Mouse (Mus musculus): ENCODE measurements at regions not wholly inside any gene's neighbourhood (a gene's known extent, or its start where the extent isn't known, plus 50 kb on each side); places are given as distances from the start of the nearest gene placed in this dataset.
"Not testable (repeated sequence)": the region's sequence is repeated elsewhere in the genome, so short reads cannot be mapped to it uniquely, and the experiment has no call there.

GRCm38 (mm10) chr9:8731141-8731540, 168.5 kb upstream of the Pgr start:
- Histone ChIP-seq H3K9ac (no peak overlapping the region), H3K4me2 (no peak overlapping the region), H3K9me3 (replicated peaks) (no peaks in the 10 kb centered on the region), H3K4me3 (replicated peaks) (no peak overlapping the region), H3K27me3 (no peaks in the 10 kb centered on the region), H3K27ac (no peak overlapping the region), H3K36me3 (no peaks in the 10 kb centered on the region), H3K4me1 (no peaks in the 10 kb centered on the region)
- no peak for ATAC-seq (replicated peaks; ENCODE audit: low FRiP score)
- WGBS: 88% methylated on average over 1 of the region's 1 CpGs

DNA sequence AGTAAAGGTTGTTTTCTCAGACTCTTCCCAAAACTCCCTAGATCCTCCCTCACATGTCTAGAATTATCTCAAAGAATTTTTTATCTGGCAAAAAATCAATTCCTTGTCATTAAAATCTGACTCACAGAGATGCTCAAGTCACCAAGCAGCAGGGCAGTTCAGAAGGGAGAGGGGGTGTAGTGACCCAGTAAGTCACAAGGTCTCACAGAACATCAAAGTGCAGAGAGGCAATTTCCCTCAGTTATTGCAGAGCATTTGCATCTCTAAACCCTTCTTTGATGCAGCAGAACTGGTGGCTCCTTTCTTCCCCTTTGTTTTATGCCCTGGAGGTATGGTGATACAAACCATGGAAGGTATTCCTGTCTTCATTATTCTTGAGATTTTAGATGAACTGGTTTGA, 166.1 kb upstream of the Pgr start:
- Histone ChIP-seq H3K27ac (no peak overlapping the region), H3K27me3 (no peaks in the 10 kb centered on the region), H3K9me3 (replicated peaks) (no peaks in the 10 kb centered on the region), H3K9ac (no peak overlapping the region), H3K36me3 (no peaks in the 10 kb centered on the region), H3K4me2 (no peak overlapping the region), H3K4me1 (no peaks in the 10 kb centered on the region), H3K4me3 (replicated peaks) (no peak overlapping the region)
- ATAC-seq (replicated peaks; ENCODE audit: low FRiP score): no peak

DNA sequence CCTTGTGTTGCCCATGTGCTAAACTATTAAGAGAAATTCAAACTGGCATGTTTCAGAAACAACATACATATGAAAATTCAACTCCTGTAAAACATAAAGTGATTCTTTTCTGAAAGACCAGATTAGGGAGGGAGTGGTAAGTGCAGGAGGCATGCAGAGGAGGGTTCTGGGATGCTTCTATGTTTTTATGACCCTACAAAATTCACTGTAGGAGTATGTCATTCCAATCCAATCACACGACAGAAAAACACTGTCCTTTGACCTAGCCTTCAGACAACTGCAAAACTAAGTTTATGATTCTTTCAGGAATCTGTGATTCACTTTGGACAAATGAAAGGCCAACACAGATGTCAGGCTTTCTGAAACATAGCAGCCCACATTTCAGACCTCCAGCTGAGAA, 159.4 kb upstream of the Pgr start:
- H3K36me3 ChIP-seq: no peaks in the 10 kb centered on the region
- H3K9ac ChIP-seq: no peak overlapping the region
- WGBS: 11% methylated on average over 1 of the region's 1 CpGs
- H3K4me1 ChIP-seq: no peaks in the 10 kb centered on the region
- H3K4me3 ChIP-seq (replicated peaks): no peak overlapping the region
- H3K27ac ChIP-seq: no peak overlapping the region
- no peaks in the 10 kb centered on the region for H3K27me3 ChIP-seq
- no peaks in the 10 kb centered on the region for H3K9me3 ChIP-seq (replicated peaks)
- peak; percentile 62; the same call in 1 of the 2 replicates for ATAC-seq (replicated peaks; ENCODE audit: low FRiP score)
- no peak overlapping the region for H3K4me2 ChIP-seq

DNA sequence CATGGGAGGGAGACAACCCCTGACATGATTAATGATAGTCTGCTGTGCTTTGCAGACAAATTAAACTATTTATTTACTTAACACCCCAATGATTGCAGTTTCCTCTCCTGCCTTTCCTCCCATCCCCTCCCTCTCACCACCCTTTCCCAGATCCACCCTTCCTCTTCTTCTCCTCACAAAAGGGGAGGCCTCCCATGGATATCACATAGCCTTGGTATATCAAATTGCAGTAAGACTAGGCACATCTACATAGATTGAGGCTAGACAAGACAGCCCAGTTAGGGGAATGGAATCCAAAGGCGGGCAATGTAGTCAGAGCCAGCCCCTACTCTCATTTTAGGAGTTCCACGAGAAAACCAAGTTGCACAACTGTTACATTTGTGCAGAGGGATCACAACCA, 149.8 kb upstream of the Pgr start:
- Histone ChIP-seq H3K27me3 (no peaks in the 10 kb centered on the region), H3K9me3 (replicated peaks) (no peaks in the 10 kb centered on the region), H3K4me3 (replicated peaks) (no peak overlapping the region), H3K4me1 (no peaks in the 10 kb centered on the region), H3K9ac (no peak overlapping the region), H3K36me3 (no peaks in the 10 kb centered on the region), H3K27ac (no peak overlapping the region), H3K4me2 (no peak overlapping the region)
- ATAC-seq (replicated peaks; ENCODE audit: low FRiP score): peak; percentile 70; the same call in 1 of the 2 replicates
- WGBS: 66% methylated on average over 2 of the region's 2 CpGs

DNA sequence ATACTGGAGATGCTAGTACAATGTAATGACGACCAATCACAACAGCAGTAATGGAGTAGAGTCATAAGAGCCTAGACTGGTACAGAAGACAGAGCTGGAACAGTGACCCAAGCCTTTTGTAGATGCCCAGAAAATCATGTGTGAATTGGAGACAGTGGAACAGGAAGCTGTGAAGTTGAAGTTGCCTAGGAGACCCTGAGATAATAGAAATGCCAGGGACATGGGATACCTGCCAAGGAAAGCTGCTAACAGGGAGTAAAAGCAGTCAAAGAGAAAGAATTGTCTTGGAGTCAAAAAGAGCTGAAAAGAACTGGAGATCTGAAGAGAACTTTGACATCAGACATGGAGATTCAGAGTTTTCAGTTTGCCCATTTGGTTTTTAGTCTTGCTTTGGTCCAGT, 138.8 kb upstream of the Pgr start:
- H3K4me2 ChIP-seq: no peak overlapping the region
- ATAC-seq (replicated peaks; ENCODE audit: low FRiP score): no peak
- H3K4me1 ChIP-seq: no peaks in the 10 kb centered on the region
- 79% methylated on average over 1 of the region's 1 CpGs for WGBS
- H3K27ac ChIP-seq: no peak overlapping the region
- no peaks in the 10 kb centered on the region for H3K36me3 ChIP-seq
- no peaks in the 10 kb centered on the region for H3K27me3 ChIP-seq
- no peak overlapping the region for H3K4me3 ChIP-seq (replicated peaks)
- H3K9ac ChIP-seq: no peak overlapping the region
- no peaks in the 10 kb centered on the region for H3K9me3 ChIP-seq (replicated peaks)

DNA sequence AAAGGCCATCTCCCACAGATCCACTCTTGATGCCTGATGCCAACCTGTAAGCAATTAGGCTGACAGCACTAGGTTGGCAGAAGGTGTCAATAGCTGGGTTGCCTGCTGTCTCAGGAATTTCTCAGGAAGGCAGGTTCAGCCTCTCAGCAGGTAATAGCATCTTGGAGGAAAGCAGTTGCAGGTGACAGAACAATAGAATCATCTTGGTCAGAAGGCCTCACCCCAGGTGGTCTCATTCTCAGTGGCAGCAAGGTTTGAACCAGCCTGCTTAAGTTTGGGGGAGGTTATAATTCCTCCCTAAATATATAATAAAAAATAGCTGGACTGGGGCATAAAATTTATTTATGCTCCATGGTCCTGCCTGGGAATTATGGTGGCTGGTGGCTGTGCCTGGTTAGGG, 130.2 kb upstream of the Pgr start:
- H3K9ac ChIP-seq; H3K4me1 ChIP-seq; ATAC-seq (replicated peaks; ENCODE audit: low FRiP score); H3K4me3 ChIP-seq (replicated peaks); H3K9me3 ChIP-seq (replicated peaks); H3K36me3 ChIP-seq; H3K27me3 ChIP-seq; H3K4me2 ChIP-seq; H3K27ac ChIP-seq: not testable (repeated sequence)

GRCm38 (mm10) chr9:8769996-8770395, 129.6 kb upstream of the Pgr start:
- H3K27ac ChIP-seq: no peak overlapping the region
- H3K27me3 ChIP-seq: no peaks in the 10 kb centered on the region
- H3K4me1 ChIP-seq: no peaks in the 10 kb centered on the region
- WGBS: 49% methylated on average over 4 of the region's 4 CpGs
- no peak overlapping the region for H3K4me3 ChIP-seq (replicated peaks)
- H3K4me2 ChIP-seq: no peak overlapping the region
- no peak overlapping the region for H3K9ac ChIP-seq
- H3K9me3 ChIP-seq (replicated peaks): no peaks in the 10 kb centered on the region
- no peaks in the 10 kb centered on the region for H3K36me3 ChIP-seq
- ATAC-seq (replicated peaks; ENCODE audit: low FRiP score): no peak

GRCm38 (mm10) chr9:8781336-8781735, 118.3 kb upstream of the Pgr start:
- H3K36me3 ChIP-seq; H3K4me1 ChIP-seq; ATAC-seq (replicated peaks; ENCODE audit: low FRiP score); H3K27ac ChIP-seq; H3K27me3 ChIP-seq; H3K9me3 ChIP-seq (replicated peaks); H3K4me3 ChIP-seq (replicated peaks); H3K9ac ChIP-seq; H3K4me2 ChIP-seq: not testable (repeated sequence)
- 52% methylated on average over 3 of the region's 3 CpGs for WGBS

DNA sequence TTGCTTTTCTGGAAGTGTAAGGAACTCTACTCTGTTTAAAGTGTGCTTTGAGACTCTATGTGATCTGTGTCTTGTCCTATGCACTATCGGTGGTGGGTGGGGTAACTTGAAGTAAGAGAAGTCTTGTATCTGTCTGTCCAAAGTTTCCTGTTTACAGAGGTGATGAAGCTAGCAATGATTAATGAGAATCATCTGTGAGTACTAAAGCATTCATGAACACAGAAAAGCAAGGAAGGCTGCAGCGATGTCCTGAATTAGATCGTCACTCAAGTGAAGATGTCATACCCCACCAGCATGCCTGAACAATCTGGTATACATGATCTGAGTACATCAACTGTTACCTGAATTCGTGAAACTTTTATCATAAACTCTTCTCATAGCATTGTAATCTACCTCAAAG, 85.4 kb upstream of the Pgr start:
- Histone ChIP-seq H3K9ac (no peak overlapping the region), H3K4me3 (replicated peaks) (no peak overlapping the region), H3K9me3 (replicated peaks) (no peaks in the 10 kb centered on the region), H3K36me3 (no peaks in the 10 kb centered on the region), H3K27me3 (no peaks in the 10 kb centered on the region), H3K4me2 (no peak overlapping the region), H3K27ac (no peak overlapping the region), H3K4me1 (no peaks in the 10 kb centered on the region)
- no peak for ATAC-seq (replicated peaks; ENCODE audit: low FRiP score)
- WGBS: 82% methylated on average over 4 of the region's 4 CpGs

DNA sequence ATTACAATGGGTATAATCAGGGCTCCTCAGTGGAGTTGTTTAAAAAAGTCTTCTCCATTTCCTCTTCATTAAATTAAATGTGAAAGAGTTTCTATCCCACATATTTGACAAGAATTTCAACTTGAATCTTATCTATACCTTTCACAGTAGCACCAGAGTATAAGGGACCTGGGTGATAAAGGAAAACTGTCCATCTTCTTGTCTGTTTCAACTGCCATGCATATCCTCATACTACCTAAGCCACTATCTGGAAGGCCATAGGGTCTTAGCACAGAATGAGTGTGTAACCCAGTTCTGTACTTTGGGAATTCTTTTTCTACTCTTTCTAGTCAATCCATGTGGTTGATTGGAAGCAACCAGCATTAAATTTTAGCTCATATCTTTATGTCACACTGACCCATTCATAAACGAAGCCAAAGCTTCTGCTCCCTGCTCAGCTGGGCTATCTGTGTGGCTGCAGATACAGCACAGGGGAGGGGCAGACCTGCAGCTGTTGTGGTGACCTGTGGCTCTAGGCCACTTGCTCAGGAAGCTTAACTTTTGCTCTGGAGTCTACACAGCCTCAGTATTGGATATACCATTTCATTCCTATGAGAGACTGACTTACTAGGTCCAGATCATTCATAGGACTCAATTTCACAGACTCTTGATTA, 75.8 kb upstream of the Pgr start:
- H3K4me3 ChIP-seq (replicated peaks): no peak overlapping the region
- no peak overlapping the region for H3K9ac ChIP-seq
- no peak for ATAC-seq (replicated peaks; ENCODE audit: low FRiP score)
- no peaks in the 10 kb centered on the region for H3K4me1 ChIP-seq
- no peaks in the 10 kb centered on the region for H3K9me3 ChIP-seq (replicated peaks)
- no peaks in the 10 kb centered on the region for H3K27me3 ChIP-seq
- 41% methylated on average over 1 of the region's 1 CpGs for WGBS
- H3K27ac ChIP-seq: no peak overlapping the region
- no peak overlapping the region for H3K4me2 ChIP-seq
- no peaks in the 10 kb centered on the region for H3K36me3 ChIP-seq

GRCm38 (mm10) chr9:8832150-8832549, 67.5 kb upstream of the Pgr start:
- no peak for ATAC-seq (replicated peaks; ENCODE audit: low FRiP score)
- no peak overlapping the region for H3K9ac ChIP-seq
- H3K9me3 ChIP-seq (replicated peaks): no peaks in the 10 kb centered on the region
- no peak overlapping the region for H3K4me3 ChIP-seq (replicated peaks)
- no peaks in the 10 kb centered on the region for H3K36me3 ChIP-seq
- no peak overlapping the region for H3K4me2 ChIP-seq
- no peaks in the 10 kb centered on the region for H3K27me3 ChIP-seq
- WGBS: 73% methylated on average over 4 of the region's 4 CpGs
- H3K27ac ChIP-seq: no peak overlapping the region
- no peaks in the 10 kb centered on the region for H3K4me1 ChIP-seq

GRCm38 (mm10) chr9:8837073-8837472, 62.6 kb upstream of the Pgr start:
- no peak overlapping the region for H3K4me3 ChIP-seq (replicated peaks)
- no peaks in the 10 kb centered on the region for H3K4me1 ChIP-seq
- 82% methylated on average over 1 of the region's 1 CpGs for WGBS
- H3K27me3 ChIP-seq: no peaks in the 10 kb centered on the region
- no peak overlapping the region for H3K27ac ChIP-seq
- no peaks in the 10 kb centered on the region for H3K9me3 ChIP-seq (replicated peaks)
- H3K36me3 ChIP-seq: no peaks in the 10 kb centered on the region
- ATAC-seq (replicated peaks; ENCODE audit: low FRiP score): no peak
- H3K9ac ChIP-seq: no peak overlapping the region
- H3K4me2 ChIP-seq: no peak overlapping the region

GRCm38 (mm10) chr9:8838356-8838755, 61.3 kb upstream of the Pgr start:
- Histone ChIP-seq H3K4me2 (no peak overlapping the region), H3K27ac (no peak overlapping the region), H3K4me1 (no peaks in the 10 kb centered on the region), H3K27me3 (no peaks in the 10 kb centered on the region), H3K36me3 (no peaks in the 10 kb centered on the region), H3K9ac (no peak overlapping the region), H3K9me3 (replicated peaks) (no peaks in the 10 kb centered on the region), H3K4me3 (replicated peaks) (no peak overlapping the region)
- ATAC-seq (replicated peaks; ENCODE audit: low FRiP score): no peak

All from kidney, embryonic 15.5 days (tissue).